Mouse (Mus musculus) left cerebral cortex, adult 9 months (tissue): ENCODE measurements around the gene Zfp148.

Experiments
- DNase-seq, 2 experiments: peaks; one replicate each; pipeline ENCODE4 v3.0.0; 2022; ENCODE audit warnings: low spot score in 2 of 2

Gene Zfp148

DNA sequence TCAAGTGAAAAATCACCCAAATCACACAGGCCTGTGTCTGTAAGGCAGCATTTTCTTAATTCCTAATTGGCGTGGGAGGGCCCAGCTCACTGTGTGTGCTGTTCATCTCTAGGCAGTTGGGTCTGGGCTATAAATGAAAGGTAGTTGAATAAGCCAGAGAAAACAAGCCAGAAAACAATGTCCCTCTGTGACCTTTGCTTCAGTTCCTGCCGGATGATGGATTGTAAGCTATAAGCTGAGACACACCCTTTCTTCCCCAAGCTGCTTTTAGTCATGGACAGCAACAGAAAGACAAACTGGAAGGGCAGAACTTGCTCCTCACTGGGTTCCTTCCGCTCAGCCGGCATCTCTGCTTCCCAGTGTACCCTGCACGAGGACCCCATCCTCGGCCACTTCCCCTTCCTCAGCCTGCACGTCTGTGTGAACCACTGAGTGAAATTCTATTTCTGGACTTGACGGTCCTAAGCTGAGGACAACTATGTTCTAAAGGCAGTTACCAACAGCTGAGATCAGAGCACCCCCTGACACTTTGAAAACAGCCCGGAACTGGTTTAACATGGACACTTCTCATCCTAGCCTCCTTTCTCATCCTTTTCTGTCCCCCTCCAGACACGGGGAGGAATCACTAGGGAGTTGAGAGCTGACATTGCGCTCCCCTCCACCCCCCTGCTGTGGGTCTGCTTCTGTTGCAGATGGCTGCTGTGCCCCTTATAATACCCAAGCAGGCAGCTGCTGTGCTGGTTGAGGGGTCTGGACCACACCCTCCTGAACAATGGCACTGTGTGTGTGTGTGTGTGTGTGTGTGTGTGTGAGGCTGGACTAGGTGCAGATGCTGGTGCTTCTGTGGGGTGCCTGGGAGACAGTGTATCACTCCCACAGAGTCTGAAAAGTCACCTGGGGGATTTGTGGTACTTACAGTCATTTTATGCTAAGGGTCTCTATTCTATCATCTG lies 149.1 kb downstream of the Zfp148 start:
- DNase-seq, result no peak

GRCm38 (mm10) chr16:33531184-33531583 lies 150.5 kb downstream of the Zfp148 start:
- DNase-seq, result no peak

DNA sequence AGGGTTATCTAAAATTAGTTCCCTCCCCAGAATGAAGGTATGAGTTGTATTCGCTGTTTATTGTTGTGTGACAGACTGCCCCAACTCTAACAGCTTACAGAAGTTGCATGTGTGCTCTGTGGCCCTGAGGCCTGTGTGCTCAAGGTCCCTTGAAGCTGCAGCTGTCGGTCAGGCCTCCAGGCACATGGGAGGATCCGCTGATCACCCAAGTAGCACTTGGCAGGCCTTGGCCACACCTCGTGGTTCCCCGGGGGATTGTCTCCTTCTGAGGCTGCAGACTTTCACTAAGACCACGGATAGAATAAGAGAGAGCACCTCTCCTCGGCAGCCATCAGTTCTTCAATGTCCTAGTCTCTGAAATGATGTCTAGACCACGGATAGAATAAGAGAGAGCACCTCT lies 155.8 kb downstream of the Zfp148 start:
- DNase-seq, result no peak

DNA sequence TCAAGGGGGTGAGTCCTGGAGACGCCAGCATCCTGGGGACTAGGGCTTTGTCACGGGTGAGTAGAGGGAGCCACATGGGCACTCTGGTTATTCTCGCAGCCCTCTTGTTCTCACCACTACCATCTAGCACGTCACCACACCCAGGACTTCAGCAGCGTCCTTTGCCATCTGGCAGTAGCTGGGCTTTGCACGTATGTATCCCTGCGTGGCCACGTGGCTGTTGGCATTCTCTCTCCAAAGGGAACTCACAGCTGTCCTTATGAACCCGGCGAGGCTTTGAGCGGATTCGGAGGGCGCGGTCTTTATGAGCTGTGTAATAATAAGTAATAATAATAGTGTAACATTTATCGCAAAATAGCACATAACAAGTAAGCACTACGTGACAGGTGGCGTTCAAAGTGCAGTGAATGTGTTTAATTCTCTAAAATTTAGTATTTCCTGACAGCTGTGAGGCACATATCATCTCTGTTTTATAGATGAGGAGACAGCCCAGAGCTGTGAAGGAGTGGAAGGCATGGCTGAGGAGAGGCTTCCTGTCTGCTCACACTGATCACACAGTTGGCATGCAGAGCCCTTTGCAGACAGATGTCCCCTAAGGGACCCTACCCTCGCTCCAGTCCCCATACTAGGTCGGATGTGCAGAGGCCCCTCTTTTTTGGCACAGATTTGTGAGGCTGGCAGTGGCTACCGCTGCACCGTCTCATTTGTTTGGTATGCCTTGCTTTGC lies 157.0 kb downstream of the Zfp148 start:
- DNase-seq, result no peak

GRCm38 (mm10) chr16:33544346-33544745 lies 163.7 kb downstream of the Zfp148 start:
- no peak for DNase-seq

DNA sequence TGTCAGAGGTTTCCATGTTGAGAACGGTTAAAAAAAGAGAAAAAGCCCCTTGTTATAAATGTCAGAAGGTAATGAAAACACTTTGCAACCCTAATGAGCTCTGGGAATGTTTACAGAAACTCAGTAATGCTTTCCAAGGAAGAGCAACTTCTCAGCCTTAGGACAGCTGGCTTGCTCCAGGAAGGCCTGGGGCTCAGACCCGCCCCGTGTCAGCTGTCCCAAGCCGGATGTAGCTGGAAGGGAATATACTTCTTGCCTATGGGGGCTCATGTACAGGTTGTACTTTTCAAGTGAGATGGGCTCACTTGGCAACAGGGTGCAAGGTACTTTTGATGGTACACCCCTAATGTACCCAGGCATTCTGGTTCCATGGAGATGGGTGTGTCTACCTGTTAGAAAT lies 164.9 kb downstream of the Zfp148 start:
- no peak for DNase-seq

- DNase-seq, result no peak
These were observed 173.2 kb downstream of the Zfp148 start for GRCm38 (mm10) chr16:33553689-33554342.
